ENCODE assay signal across 8 mouse cellular contexts in the genomic region with DNA sequence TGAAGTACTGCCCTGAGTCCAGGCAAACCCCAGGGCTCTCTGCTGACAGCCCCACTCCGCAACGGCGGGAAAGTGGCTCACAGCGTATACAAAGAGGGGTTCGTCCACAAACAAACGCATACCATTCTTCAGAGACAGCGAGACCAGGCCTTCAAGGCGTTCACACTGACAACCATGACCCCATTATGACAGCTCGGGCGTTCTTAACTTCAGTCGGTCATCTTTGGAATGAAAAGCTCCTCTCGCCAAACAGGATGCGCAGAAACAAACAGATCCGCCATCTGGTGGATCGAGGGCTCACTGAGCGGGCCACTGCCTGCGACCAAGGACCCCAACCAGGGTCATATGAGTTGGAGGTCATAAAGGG. TPM values are rescaled to one million over a fixed set of nuclear protein-coding genes. Genes with fewer than 3 reads are reported as not detected.
DNase-seq lines count a peak whose midpoint lies in the region; ATAC-seq and TF ChIP-seq lines count a peak whose summit lies in the region.

No protein-coding gene starts in this region.

- 2% methylated on average over 17 of the region's 17 CpGs for WGBS in lung, adult 2 months
- WGBS in hindbrain, embryonic 11.5 days = under 1% methylated on average over 17 of the region's 17 CpGs
- WGBS in lung, embryonic 15.5 days = under 1% methylated on average over 17 of the region's 17 CpGs

- TF ChIP-seq POLR2A in lung, adult 2 months (IDR thresholded peaks at IDR 0.05; ENCODE audit: borderline replicate concordance, extremely low read depth, low read depth, low read length) = no peak

- peak overlapping the region; percentile 80 for H3K9ac ChIP-seq in hindbrain, embryonic 11.5 days (ENCODE audit: low read depth, low read length)
- H3K9ac ChIP-seq in lung, embryonic 15.5 days = peak overlapping the region; percentile 60

- H3K4me3 ChIP-seq in lung, adult 2 months (replicated peaks; ENCODE audit: extremely low read depth, low read depth, low read length) = peak overlapping the region; percentile 69
- H3K4me3 ChIP-seq in hindbrain, embryonic 11.5 days (ENCODE audit: low read depth, low read length) = peak overlapping the region; percentile 94
- peak overlapping the region; percentile 77 for H3K4me3 ChIP-seq in lung, embryonic 15.5 days

- DNase-seq in lung, adult 2 months = no peak
- no peak for DNase-seq in lung, adult 18-20 months
- DNase-seq in embryo, embryonic 10 days (ENCODE audit: low spot score) = peak; percentile 48
- no peak for DNase-seq in hindbrain, embryonic 11.5 days (ENCODE audit: low spot score)
- DNase-seq in retina, postnatal 1 day = peak; percentile 73
- DNase-seq in left cerebral cortex, postnatal 10 days (ENCODE audit: extremely low spot score in 1 of 2, low spot score in 2 of 2) = no peak
- no peak for DNase-seq in right cerebral cortex, adult 2 months (ENCODE audit: low spot score in 2 of 2)

- peak overlapping the region; percentile 68; the same call in 1 of the 2 replicates for H3K27ac ChIP-seq in hindbrain, embryonic 11.5 days (ENCODE audit: low read depth, low read length)
- no peak overlapping the region for H3K27ac ChIP-seq in lung, embryonic 15.5 days

- no peak for TF ChIP-seq CTCF in lung, adult 2 months (IDR thresholded peaks at IDR 0.05; ENCODE audit: insufficient read depth, low read length)

- ATAC-seq in hindbrain, embryonic 11.5 days (ENCODE audit: low FRiP score) = peak; percentile 37
- ATAC-seq in lung, embryonic 15.5 days (ENCODE audit: borderline replicate concordance, extremely low read depth, low FRiP score, low TSS enrichment) = peak; percentile 5; the same call in 1 of the 2 replicates

- no peaks in the 10 kb centered on the region for H3K9me3 ChIP-seq in hindbrain, embryonic 11.5 days (ENCODE audit: control insufficient read depth, low read length)
- no peaks in the 10 kb centered on the region for H3K9me3 ChIP-seq in lung, embryonic 15.5 days

- no peaks in the 10 kb centered on the region for H3K4me1 ChIP-seq in lung, adult 2 months (ENCODE audit: control insufficient read depth, insufficient read depth, low read length)
- H3K4me1 ChIP-seq in hindbrain, embryonic 11.5 days (replicated peaks; ENCODE audit: control insufficient read depth, insufficient read depth, low read length) = 0 out of 2 replicates have a peak, but pooled peaks cover 2% of the 10 kb centered on the region
- H3K4me1 ChIP-seq in lung, embryonic 15.5 days = peaks cover 14% of the 10 kb centered on the region; the same call in 1 of the 2 replicates

- peaks cover 11% of the 10 kb centered on the region; the same call in 1 of the 2 replicates for H3K27me3 ChIP-seq in hindbrain, embryonic 11.5 days (ENCODE audit: control insufficient read depth, insufficient read depth, low read length)
- H3K27me3 ChIP-seq in lung, embryonic 15.5 days = peaks cover 39% of the 10 kb centered on the region

- H3K4me2 ChIP-seq in hindbrain, embryonic 11.5 days (replicated peaks; ENCODE audit: low read depth, low read length) = peak overlapping the region; percentile 96
- H3K4me2 ChIP-seq in lung, embryonic 15.5 days = peak overlapping the region; percentile 93

- intact Hi-C loops in left cerebral cortex, postnatal 10 days (cut with DNase I) = loop anchor here (5.0 kb wide), 1 partner anchor 34 kb away; a partner anchor contains a TSS

- H3K36me3 ChIP-seq in hindbrain, embryonic 11.5 days (ENCODE audit: control insufficient read depth, insufficient read depth, low read length) = no peaks in the 10 kb centered on the region
- no peaks in the 10 kb centered on the region for H3K36me3 ChIP-seq in lung, embryonic 15.5 days

RNA-seq across cellular contexts. Expression of a gene that starts 1.5 kb away (rescaled TPM):
- polyA plus RNA-seq in lung, adult 2 months (2012; rRNA removed) = 0.80 and 0.86 TPM in 2 replicates
- polyA plus RNA-seq in hindbrain, embryonic 11.5 days (2014; fragmentation: Nextera tagmentation; extraction: Ambion mirVana) = 6.8 and 7.1 TPM in 2 replicates
- polyA plus RNA-seq in lung, embryonic 15.5 days (2015; fragmentation: Nextera tagmentation; extraction: Ambion mirVana) = 4.9 and 5.6 TPM in 2 replicates
- 10 to 100 TPM; 54.9 to 57.0 TPM for total RNA-seq in left cerebral cortex, postnatal 10 days (2021)

RNA-seq across cellular contexts. Expression of a gene that starts 36.0 kb away (rescaled TPM):
- polyA plus RNA-seq in lung, adult 2 months (2012; rRNA removed) = 1.2 and 1,963 TPM in 2 replicates
- polyA plus RNA-seq in hindbrain, embryonic 11.5 days (2014; fragmentation: Nextera tagmentation; extraction: Ambion mirVana) = 5.2 and 10.6 TPM in 2 replicates
- 9.0 and 31.1 TPM in 2 replicates for polyA plus RNA-seq in lung, embryonic 15.5 days (2015; fragmentation: Nextera tagmentation; extraction: Ambion mirVana)
- 1 to 10 TPM; 7.1 to 8.7 TPM for total RNA-seq in left cerebral cortex, postnatal 10 days (2021)

RNA-seq across cellular contexts. Expression of a gene that starts 52.8 kb away (rescaled TPM):
- 7.3 and 7.9 TPM in 2 replicates for polyA plus RNA-seq in lung, adult 2 months (2012; rRNA removed)
- 64.3 and 68.7 TPM in 2 replicates for polyA plus RNA-seq in hindbrain, embryonic 11.5 days (2014; fragmentation: Nextera tagmentation; extraction: Ambion mirVana)
- 33.2 and 33.8 TPM in 2 replicates for polyA plus RNA-seq in lung, embryonic 15.5 days (2015; fragmentation: Nextera tagmentation; extraction: Ambion mirVana)
- total RNA-seq in left cerebral cortex, postnatal 10 days (2021) = 10 to 100 TPM; 61.3 to 63.1 TPM

Comparison
In these comparisons a context has a peak if more than half of its experiments do, and no peak if none do; other contexts are left out.
1. DNase-seq: peak in embryo, embryonic 10 days (single experiment) and retina, postnatal 1 day (single experiment); none in lung, adult 2 months (single experiment), lung, adult 18-20 months (0 of 2), hindbrain, embryonic 11.5 days (single experiment), left cerebral cortex, postnatal 10 days (0 of 2) and right cerebral cortex, adult 2 months (0 of 2).
2. Peak in every context shown above with its lines, with median percentiles within 50 percentile points of each other: H3K4me3 ChIP-seq.